Mouse (Mus musculus) A20 (cell line): Measurements from ENCODE around the gene 2210016F16Rik.
"Not testable (repeated sequence)": the region's sequence is repeated elsewhere in the genome, so short reads cannot be mapped to it uniquely, and the experiment has no call there.

Source experiments
- DNase-seq: peaks from one replicate; pipeline ENCODE4 v3.0.0-alpha.2; 2011; ENCODE audit warnings: low read depth, low spot score

The 2210016F16Rik gene

DNA sequence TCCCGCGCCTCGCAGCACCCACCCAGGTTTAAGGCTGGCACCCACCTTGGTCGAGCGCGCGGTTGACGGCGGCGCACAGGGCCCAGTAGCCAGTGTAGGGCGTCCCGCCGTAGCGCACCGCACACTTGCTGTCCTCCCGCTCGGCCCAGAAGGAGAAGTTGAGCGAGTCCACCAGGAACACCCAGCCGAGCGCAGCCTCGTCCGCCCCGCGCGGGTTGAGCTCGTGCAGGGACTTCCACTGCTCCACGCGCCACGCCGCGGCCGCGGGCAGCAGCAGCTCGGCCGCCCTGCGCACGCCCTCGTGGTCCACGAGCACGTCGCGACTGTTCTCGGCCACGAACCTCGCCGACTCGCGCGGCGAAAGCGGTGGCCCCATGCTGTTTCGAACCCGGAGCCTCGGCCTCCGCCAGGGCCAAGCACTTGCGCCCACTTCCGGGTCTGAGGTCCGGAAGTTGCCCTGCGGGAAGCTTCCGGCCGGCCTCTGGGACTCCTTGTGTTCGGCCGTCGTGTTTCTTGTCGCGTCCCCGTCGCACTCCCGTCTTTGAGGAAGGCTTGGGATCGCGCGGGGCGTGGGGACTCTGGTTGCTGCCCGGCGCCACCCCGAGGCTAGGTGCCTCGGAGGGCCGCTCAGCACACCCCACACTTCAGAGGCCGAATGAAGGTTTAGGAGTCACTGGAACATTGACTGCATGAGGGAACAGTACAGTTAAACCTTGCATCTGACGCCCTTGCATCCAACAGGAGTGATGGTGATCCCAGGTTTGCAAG lies at the start of gene 2210016F16Rik:
Gene 2210016F16Rik (minus strand): TSS at position 447 of the 768 bp plus-strand sequence.
- DNase-seq: peak; percentile 90

DNA sequence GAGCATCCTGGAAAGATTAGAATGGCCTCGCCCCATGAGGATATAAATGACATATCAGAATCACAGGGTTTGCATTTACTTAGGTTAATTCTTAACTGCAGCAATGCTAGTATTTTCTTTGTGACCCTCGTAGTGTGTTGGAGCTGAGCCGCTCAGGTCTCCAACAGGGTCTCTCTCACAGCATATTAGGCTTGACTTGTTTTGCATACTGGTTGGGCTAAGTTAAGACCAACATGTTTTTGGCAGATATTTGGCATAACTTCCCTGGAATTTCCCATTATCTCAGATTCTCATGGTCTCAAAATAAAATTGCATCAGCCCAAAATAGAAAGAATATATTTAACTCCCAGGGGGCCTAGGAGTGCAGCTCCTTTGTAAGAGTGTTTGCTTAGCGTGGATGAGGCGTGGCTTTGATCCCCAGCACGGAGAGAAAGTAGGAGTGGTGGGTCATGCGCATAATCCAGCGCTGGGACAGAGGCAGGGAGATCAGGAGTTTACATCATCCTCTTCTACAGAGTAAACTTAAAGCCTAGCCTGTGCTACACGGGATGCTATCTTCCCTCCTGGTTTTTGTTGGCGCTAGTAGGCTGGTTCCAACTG lies 38.1 kb upstream of the 2210016F16Rik start:
- DNase-seq: no peak

DNA sequence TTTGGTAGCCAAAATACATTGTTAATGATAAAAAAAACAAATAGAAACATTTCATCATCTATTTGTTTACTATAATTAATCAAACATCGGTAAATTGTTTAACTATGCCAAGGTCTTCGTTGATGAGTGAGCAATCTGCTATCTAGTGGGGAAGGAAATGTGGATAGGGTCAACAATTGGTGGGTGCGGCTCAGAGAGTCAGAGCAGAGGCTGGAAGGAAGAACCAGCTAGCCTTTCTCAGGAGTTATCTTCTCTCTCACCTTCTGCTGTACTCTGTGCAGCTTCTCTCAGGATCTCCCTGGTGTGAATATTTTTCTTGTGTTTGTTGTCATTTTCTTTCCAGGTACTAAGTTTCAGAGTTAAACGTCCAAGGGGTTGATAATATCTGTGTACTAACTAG lies 37.2 kb upstream of the 2210016F16Rik start:
- no peak for DNase-seq

DNA sequence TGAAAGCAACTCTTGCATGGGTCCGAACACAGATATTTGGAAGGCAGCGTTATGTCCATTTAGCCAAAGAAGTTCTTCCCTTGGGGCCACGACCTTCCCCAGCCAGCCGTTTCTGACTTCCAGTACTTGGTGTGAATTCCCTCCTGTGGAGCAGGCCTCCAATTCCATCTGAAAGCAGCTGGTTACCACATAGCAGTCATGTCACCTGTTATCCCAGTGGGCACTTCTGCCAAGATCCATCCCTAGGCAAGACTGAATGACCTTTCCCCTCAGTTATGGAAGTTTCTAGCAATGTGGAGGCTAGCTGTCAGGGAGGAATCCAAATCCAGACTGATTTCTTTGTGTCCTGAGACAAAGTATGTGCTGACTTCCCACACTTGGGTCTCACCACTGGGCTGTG lies 36.0 kb upstream of the 2210016F16Rik start:
- DNase-seq: no peak

DNA sequence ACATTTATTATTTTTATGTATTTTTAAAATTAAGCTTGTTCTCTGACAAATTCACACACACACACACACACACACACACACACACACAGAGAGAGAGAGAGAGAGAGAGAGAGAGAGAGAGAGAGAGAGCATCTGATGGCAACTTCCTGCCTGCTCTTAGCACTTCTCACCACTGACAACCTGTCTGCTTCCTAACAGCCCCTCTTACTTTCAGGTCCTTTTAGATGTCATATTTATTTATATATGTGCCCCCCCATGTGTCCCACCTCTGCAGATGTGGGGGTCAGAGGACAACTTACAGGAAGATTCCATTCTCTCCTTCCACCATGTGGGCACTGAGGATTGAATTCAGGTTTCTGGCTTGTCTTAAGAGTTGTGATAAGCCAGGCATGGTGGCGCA lies 34.2 kb upstream of the 2210016F16Rik start:
- DNase-seq: peak; percentile 58

DNA sequence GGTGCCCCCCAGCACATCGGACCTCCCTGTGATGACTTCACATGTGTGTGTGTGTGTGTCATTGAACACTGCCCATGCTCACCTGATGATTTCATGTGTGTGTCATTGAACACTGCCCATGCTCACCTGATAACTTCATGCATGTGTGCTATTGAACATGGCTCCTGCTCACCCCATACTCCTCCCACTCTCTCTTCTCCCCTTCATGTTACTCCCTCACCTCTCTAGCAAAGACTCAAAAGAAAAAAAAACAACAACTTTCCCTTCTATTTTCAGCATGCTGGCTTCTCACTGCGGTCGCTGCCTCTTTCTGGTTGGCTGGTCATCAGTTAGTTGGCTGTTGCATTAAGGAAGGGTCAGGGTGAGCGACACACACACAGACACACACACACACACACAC lies 33.6 kb upstream of the 2210016F16Rik start:
- DNase-seq: peak; percentile 85

DNA sequence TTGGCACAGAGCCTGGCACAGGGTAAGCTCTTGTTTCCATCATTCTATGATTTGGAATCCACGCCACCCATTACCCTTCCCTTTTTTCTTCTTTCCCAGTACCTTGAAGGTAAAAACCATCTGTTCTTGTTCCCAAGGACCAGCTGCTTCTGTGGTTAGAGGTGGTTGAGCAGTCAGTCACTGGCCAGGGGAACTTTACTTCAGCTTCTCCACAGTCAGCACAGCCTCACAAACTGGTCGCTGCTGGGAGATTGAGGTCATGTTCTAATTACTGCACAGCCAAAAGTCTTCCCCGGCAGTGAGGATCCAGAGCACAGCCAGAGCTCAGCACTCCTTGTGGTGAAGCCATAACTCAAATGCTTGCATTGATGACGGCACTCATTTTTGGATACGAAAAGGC lies 30.8 kb upstream of the 2210016F16Rik start:
- no peak for DNase-seq

DNA sequence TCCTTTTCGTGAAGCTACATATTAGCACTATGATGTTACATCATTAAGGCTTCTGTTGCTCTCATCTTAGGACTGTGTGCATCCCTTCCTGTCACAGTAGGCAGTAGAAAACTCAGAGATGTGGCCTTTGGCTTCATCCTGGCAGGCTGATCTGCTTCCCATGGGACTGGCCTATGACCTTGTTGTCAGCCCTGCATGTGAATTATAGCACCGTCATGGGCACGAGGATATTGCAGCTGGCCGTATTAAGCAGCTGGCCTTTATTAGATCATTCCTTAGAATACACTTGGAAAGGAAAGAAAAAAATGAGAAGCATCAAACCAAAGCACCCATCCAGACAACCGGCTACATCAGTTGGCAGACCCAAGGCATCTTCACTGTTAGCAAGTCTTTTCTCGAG lies 30.3 kb upstream of the 2210016F16Rik start:
- no peak for DNase-seq

DNA sequence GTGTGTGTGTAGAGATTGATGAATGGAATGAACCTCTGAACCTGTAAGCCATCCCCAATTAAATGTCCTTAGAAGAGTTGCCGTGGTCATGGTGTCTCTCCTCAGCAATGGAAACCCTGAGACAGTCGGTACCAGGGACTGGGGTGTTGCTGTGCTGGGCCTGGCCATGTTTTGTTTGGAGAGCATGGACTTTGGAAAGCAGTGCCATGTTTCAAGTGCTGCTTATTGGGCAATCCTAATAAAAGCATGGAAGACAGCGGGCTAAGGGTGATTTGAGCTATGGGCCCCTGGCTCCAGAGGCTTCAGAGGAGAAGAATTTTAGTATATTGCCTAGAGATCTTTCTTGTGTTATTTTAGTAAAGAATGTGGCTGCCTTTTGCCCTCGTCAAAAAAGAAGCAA lies 26.0 kb upstream of the 2210016F16Rik start:
- DNase-seq: no peak

DNA sequence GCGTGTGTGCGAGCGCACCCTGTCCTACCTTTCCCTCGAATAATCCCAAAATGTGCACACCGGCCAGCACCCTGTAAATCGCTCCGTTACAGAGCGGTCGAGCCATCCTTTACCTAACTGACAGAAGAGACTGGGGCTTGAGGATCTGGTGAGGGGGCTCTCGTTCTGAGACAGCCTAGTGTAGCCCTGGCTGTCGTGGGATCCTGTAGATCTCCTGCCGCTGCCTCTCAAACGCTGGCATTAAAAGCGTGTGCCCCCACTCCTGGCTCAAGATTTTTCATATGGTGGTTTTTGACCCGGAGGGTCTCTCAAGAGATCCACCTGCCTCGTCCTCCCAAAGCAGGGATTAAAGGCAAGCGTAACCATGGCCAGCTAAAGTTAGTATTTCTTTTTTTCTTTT lies 18.2 kb upstream of the 2210016F16Rik start, which contains the start of gene Hnrnpk:
Gene Hnrnpk (minus strand): TSS at position 101 of the 400 bp plus-strand sequence.
- DNase-seq: not testable (repeated sequence)

DNA sequence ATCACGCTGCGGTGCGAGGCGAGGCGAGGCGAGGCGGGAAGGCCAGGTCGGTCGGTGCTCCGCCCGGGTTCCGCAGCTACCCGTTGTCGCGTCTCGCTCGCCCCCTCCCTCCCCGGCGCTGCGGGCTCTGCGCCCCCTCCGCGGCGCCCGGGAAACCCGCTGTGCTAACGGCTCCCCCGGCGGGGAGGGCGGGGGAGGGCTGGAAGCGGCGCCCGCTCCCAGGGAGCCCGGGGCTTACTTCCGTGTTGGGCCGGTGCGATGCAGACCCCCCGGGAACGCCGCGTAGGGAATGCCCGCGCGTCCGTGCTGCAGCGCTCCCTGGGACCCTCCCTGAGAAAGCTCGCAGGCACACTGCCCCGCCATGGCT lies 17.7 kb upstream of the 2210016F16Rik start:
- no peak for DNase-seq

DNA sequence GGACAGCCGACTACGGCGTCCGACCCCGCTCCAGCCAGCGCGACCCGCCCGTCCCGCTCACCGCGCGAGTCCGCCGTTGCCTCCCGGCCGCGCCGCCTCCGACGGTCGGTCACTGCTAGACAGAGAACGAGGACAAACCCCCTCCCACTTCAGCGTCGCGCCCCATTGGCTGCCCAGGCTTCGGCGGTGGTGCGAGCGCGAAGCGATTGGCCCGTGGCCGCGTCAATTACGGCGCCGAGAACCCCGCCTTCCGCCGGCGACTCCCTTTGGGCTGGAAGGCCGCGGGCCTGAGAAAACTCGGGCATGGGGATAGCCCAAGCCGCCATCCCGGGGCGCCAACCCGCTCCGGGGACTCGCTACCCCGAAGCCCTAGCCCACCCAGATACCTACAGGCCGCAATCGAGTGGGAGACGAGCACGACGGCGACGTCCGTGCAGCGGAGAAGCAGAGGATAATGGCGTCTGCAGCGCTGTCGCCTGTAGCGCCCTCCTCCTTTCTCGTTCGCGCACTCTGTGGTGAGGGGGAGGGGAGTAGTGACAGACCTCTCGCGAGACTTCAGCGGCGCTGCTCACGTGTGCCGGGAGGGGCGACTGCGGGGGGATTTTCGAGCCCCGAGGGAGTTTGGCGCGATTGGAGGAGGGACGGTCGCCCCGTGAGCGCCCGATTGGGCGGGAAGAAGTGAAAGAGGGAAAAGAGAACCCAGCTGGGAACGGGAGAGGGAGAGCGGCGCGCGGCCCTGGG lies 17.1 kb upstream of the 2210016F16Rik start, which contains the start of gene Rmi1:
Gene Rmi1 (plus strand): TSS at position 246 of the 741 bp plus-strand sequence.
- peak; percentile 98 for DNase-seq

DNA sequence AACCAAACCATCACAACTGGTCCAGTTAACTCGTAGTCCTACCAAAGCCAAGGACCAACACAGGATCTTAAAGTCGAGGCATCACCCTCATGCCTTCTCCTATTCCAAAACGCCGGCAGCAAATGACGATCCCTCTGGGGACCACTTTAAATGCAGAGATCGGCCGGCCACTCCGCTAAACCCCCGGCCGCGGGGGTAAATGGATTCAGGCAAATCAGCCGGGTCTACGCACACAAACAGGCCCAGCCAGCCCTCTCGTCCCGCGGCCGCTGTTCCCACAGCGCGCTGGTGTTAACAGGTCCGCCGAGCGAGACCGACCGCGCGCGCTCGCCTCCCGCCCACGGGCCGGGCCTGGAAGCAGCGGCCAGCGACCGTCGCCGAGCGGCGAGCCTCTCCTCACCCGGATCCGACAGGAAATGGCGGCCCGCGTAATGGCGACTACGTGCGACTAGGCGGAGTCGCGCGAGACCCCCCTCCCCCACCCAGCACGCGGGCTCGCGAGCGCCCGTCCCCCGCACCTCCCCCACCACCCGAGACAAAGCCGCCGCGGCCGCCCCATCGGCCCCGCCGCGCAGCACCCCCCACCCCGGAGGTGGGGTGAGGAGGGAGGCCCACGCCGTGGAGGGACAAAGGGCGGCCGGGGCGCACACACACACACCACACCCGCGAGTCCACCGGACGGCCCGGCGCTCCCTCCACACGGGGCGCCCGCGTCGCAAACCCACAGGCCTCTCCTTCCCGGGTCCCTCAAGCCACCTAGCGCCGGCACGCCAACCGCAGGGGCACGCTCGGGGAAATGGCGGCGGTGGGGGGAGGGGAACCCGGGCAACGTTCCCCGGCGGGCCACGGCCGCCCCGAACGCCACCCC lies 16.3 kb upstream of the 2210016F16Rik start:
- DNase-seq: peak; percentile 75

DNA sequence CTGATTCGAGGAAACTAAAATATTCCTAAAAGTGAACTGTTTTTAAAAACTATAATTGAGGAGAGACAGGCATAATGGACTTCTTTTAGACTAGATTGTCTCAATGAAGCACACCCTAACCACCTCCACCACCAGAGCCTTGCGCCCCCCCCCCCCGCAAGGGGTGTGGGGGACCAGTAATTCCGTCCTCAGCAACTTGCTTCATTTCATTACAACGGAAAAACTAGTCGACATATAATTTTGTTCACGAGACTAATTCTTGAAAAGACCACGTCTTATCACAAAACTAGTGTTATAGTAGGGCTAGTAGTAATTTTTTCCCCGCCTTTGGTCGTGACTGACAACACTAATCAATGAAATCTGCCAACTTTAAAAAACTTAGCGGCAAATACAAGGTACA lies 15.6 kb upstream of the 2210016F16Rik start:
- DNase-seq: no peak

DNA sequence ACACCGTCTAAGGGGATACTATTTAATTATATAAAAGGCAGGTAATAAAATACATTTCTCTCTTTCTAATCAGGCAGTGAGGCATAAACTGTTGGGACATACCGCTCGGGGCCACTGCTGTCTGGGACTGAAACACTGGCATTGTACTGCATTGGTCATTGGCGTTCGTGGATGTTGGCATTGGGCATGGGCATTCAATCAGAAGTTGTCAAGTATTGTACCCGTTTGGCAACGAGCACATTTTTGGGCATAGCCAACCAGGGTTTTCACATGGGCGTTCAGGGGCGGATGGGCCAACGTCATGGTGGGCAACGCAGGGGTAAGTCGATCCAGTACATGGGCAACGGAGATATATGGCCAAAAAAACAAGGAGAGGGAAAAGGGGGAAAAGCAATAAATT lies 12.6 kb upstream of the 2210016F16Rik start:
- DNase-seq: no peak

DNA sequence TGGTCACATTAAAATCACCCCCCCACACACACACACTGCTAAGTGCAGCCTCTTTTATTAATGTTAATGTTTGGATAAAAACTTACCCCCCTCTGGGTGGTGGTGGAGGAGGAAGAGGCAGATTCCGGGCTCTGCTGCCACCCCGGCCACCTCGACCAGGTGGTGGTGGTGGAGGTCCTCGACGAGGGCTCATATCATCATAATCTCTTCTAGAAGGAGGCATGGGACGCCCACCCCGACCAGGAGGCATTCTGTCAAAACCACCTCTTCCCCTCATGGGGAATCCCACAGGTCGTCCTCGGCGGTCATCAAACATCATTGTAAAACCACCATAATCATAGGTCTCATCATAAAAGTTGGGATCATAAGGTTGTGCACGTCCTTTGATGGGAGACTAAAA lies 9.4 kb upstream of the 2210016F16Rik start:
- not testable (repeated sequence) for DNase-seq

DNA sequence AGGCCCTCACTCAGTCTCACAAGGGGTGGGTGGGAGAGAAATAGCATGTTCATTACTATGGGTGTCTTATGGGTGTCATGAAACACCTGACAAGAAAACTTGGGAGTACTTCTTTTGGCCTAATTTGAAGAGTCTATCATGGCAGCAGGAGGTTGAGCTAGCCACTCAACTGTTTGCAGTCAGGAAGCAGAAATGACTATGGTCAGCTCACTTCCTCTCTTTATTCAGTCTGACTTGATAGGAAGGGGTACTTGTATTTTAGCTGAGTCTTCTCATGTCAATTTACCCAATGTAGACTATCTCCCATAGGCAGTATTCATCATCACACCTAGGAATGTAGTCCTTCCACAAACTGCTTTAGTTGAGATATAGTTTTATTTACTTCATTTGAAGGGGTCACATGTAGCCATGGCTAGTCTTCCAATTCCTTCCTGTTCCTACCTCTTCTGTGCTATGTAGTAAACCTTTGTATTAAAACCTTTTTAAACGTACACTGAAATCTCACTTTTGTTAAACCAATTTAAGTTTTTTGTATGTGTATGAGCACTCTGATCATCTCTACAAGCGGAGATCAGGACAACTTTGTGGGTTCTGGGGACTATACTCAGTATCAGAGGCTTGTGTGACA lies 4.4 kb upstream of the 2210016F16Rik start:
- DNase-seq: peak; percentile 50

DNA sequence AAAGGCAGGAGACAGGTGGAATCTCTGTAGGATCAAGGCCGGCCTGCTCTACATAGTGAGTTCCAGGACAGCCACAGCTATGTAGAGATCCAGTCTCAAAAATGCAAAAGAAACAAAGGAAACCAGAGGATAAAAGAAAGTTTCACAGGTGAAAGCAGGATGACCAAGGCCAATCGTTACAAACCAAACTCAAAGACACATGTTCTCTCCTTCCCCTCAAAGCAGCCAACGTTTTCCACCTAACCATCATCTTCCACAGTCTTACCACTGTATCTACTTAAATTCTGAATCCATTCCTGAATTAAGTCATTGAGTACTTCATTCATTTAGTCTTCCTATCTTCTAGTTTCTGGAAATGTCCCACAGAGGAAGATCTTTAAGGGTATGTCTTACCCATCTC lies 3.4 kb upstream of the 2210016F16Rik start:
- DNase-seq: no peak

DNA sequence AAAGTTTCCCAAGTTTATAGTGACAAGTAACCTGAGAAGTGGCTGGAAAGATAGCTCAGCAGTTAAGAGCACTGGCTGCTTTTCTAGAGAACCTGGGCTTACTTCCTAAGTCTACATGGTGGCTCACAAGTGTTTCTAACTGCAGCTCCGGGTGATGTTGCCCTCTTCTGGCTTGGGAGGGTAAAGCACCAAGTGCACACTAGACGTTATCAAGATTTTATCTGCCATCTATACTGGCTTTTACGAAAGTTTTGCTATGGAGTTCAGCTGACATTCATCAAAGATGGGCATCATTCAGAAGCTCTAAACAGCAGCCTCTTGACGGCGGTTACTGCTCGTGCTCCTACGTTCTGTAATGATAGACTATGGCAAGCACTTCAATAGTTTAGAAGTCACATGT lies 2.9 kb upstream of the 2210016F16Rik start:
- peak; percentile 80 for DNase-seq

DNA sequence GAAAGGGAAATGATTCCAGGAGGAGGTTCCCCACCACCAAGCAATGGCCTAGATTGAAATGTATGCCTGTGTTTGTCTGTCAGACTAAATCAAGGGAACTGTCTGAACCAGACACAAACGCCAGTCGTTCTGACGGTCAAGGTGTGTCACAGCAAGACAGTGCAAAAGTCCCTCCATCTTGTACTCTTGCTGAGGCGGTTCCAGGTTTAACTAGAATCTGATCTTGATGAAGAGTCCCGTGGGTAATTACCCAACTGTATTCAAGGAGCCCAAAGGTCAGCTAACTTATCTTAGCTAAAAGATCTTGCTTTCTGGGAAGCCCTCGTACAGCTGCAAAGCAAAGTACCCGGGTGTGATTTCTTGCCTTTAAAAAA lies 509 bp upstream of the 2210016F16Rik start:
- no peak for DNase-seq

DNA sequence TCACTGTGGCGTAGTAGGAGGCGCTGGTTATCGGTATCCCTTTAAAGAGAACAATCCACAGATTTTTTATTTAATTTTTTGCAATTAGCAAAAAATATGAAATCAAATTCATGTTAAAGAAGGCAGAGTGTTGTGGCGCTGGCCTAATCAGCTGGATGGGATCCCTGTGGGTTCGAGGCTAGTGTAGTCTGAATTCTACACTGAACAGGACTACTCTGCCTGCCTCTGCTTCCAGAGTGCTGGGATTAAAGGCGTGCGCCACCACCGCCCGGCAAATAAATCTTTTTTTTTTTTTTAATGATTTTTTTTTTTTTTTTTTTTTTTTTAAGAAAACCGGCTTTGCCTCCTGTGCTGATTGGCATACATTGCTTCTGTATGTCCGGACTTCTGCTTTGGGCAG lies 654 bp downstream of the 2210016F16Rik start:
- DNase-seq: peak; percentile 22
